Mouse (Mus musculus): ENCODE measurements at regions not wholly inside any gene's neighbourhood (a gene's known extent, or its start where the extent isn't known, plus 50 kb on each side); places are given as distances from the start of the nearest gene placed in this dataset.

DNA sequence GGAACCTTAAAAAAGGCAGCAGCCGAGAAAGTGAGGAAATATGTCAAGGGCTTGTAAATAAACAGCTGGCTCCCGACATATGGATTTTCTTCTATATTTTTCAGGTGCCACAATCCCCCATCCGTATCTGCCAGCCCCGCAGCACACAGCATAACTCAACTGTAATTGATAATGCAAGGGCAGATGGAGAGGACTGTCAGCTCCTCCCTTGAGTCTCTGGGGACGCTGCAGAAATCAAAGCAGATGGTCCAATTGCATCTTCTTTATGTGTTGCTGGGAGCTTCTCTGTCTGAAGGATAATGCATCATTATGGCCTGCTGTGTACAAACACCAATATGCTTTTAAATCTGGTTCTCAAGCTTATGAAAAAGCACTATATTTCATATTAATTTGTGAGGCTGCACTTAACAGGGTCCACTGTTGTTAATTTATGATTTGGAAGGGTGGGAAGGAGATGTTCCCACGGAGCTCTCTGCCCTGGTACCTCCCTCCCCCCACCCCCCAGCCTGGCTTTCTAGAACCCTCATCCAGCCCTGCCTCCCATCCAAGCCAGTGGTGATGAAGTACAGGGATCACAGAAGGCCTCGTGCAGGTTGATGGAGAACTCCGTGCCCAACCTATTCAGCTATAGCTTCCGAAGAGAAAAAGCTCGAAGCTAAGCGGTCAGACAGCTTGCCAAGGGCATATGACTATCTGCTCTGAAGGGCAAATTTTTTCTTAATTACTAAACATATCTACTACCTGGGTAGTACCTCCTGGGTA, 603.7 kb downstream of the Tox3 start:
- DNase-seq: no peak

DNA sequence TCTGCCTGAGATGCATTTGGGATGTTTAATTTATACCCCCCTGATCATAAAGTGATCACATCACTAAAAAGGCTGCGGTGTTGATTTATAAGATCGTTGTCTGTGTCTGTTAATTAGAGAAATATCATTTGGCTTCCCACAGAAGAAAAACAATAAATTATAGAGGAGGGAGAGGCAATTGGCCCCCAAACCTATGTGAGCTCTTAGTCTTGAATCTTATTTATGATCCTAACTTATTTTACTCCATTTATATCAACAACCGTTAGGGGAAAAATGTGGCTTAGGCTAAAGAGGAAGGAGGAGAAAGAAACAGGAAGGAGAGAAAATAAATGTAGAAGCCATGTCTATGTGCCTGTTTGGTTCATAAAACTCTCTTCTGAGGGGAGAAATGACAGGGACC, 609.5 kb downstream of the Tox3 start:
- DNase-seq: no peak

DNA sequence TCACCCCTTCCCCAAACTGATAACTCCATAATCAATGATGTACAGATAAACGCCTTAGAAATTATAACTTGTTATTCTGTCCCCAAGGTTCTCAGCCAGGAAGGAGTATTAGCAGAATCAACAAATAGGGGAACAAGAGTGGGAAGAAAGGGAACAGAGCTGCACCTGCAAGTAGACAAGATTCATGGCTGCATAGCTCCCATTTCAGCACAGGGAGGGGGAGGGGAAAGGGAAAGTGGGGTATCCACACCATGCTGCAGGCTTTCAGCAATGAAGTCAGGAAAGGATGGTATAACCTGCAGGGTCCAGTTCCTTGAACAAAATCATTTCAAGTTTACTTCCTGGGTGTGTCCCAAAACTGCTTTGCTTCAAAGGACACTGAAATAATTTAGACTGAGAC, 610.5 kb downstream of the Tox3 start:
- no peak for DNase-seq

DNA sequence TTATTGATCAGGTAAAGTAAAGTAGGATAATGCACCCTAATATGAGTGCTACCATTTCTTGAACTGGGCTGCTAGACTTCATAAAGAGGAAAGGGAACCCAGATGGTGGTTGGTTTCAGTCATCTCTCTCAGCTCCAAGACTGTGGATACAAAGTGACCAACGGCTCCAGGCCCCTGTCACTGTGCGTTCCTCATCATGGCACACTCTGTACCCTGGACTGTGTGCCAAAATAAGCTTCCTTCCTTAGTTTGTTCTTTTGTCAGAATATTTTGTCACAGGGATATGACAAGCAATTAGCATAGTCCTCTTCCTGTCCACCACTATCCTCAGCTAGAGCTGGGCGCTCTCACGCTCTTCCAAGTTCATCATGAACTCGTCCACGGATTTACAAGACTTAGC, 620.9 kb downstream of the Tox3 start:
- DNase-seq: no peak

DNA sequence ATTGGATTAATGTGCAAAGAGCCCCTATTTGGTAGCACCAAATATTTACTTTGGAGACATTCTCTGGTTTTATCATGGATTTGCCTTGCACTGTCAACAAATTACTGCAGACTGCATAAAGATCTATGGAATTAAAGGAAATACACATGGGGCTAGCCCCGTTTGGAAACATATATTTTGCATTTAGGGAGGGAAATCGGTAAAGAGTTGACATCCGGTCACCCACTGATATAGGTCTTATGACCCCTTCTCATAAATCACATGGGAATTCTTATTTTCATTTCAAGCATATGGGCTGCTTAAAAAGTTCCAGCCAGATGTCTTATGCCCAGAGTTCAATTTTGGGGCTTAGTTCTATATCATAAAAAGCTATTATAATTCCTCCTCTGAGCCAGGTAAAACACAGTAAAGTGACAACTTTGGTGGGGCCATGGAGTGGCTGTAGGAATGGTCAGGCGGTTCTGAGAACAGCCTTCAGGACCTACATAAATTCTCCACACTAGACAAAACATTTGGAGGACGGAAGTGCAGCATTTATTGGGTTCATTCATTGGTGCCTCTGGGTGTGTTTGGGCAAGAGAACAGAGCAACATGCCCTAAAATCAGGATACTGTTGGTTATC, 626.3 kb downstream of the Tox3 start:
- no peak for DNase-seq

DNA sequence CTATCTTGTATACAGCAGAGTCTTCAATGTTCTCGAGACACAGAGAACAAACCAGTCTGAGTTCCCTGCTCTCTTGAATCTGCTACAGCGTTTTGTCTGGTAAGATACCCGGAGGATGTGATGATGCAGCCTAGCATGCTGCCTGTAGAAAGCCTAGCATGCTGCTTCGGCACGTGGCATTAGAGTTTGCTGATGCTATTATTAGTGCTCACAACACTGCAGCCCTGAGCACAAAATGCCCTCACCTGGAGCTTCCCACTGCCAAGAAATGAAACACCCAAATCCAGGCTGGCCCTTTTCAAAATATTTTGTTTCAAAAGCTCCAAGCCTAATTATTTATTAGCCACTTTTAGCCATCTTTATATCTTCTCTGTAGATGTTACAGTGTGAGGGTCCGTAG, 634.3 kb downstream of the Tox3 start:
- DNase-seq: no peak

DNA sequence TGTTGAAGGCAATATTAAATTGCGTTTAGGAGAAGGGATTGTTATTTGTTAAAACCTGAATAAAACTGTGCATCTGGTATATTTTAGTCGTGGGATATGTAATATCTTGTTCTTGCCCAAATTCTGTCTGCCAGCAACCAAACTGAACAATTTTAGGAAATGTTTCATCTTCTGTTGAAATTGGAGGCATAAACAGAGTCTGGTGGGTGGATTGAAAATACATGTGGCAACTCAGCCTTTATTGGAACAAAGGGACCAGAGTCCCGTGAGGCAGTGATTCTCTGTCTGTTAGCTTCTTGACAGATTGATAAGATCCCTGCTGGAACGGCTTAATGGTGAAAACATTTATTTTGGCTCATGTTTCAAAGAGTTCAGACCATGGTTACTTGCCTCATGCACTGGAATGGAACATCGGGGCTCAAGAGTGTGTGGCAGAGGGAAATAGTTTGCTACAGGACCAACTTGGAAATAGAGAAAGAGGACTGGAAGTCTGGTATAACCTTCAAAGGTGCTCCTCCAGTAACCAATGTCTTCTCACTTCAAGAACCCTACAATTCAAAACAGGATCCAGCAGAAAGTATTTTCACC, 640.7 kb downstream of the Tox3 start:
- DNase-seq: no peak

DNA sequence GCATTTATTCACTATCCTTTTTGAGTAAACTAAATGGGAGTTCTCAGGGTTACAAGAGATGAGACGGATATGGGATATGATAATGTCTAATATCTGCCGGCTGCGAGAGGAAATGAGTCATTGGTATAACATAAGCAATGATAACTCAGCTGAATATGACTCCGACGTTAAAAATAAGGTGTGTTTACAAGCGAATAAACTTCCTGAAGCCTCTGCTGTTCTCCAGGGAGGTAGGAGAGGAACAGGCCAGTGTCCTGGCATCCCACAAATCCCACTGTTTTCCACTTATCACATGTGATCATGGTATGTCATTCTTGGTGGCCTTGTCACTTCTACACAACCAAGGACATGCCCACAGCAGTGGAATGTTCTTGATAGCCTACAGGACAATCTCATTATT, 641.7 kb upstream of the Sall1 start:
- DNase-seq: no peak

DNA sequence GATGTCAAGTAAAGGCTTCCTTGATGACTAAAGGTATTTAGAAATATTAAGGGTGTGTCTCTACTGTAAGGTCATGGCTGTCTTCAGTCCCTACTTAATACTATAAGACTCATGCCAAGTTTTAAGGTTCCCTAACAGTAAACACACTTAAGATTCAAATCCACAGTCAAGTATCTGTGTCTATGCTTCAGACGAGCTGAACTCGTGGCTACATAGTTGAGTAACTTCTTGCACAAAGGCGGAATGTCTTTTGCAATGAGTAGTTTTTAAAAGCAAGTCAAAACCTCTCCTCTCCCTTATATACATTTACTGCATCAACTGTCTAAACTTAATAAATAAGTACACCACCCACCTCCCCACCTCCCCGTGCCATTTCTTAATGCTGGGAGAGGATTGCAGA, 637.0 kb upstream of the Sall1 start:
- DNase-seq: no peak

DNA sequence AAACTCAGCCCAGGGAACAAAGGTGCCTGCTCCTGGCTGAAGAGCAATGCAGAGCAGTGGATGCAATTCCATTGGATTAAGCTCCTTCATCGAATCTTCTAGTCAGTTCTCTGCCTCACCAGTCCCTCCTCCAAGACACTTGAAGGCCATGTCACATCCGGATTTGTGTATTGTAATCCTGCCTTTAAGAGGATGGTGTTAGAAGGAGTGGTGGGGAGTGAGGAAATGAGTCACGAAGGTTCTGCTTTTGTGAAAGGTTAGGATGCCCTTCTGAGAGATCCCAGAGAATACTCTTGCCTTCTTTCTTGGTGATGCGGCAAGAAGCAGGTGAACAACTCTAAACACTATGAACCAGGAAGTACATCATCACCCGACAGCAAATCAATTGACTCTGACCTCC, 636.4 kb upstream of the Sall1 start:
- no peak for DNase-seq

DNA sequence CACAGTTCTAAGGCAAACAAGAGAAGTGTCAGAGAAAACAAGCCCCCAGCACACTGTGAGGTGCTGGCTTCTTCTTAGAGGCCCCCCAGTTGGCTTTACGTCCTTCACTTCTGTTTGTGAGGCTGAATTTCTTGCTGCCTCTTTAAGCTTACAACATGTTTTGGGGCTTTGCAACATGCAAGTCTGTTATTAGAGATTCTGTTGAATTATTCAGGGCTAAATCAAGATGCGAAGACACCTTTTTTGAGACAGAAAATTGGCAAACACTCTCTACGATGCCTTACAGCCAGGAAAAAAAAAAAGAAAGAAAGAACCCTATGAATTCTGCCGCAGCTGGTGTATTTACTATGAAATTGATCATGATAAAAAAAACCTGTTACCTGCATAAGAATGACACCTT, 635.6 kb upstream of the Sall1 start:
- no peak for DNase-seq

DNA sequence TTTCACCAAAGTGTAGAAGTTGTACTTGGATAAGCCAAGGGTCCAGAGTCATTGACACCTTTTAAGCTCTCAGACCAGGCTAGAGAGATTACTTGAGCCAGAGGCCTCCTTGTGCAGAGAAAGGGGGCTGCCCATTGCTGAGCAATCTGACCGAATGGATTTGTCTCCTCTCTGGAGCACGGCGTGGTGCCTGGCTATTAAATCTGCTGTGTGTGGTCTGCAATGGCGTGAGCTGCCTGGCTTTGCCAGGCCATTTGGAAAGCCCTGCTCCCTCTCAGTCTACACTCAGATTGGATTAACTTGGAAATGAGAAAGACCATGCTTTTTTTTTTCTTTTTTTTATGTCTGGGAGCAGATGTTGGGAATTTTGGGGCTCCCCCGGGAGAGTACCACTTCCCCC, 633.3 kb upstream of the Sall1 start:
- DNase-seq: no peak

DNA sequence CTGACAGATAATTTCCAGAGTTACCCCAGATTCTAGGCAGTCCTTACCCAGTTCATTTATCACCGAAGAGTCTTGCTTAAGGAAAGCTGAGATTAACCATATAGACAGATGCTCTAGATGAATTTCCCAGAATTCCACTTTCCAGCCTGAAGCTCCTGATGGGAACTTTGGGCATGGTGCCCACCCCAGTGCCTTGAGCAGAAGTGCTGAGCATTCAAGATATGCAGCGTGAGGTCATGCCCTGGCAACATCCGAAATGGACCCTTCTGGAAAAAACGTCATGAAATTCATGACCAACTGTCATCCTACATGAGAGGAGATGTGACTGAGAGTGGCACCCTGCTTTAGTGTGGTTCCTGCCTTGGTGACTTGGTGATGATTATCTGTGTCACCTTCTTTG, 629.9 kb upstream of the Sall1 start:
- no peak for DNase-seq

DNA sequence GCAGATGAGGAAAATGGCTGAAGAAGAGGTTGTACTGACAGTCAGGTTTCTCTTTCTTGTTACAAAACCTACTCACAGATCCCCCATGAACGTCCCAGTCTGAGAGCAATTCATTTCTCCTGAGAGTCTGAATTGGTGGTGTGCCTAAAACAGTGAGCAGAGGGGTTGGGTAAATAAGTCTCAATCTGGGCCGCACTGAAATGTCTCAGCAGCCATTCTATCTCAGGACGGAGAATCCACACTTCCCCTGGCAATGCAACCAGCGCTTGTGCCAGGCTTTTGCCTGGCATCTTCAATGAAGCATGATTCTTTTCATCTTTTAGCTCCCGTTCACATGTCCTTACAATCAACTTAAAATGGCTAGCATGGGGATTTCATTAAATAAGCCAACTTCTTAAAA, 628.7 kb upstream of the Sall1 start:
- no peak for DNase-seq

DNA sequence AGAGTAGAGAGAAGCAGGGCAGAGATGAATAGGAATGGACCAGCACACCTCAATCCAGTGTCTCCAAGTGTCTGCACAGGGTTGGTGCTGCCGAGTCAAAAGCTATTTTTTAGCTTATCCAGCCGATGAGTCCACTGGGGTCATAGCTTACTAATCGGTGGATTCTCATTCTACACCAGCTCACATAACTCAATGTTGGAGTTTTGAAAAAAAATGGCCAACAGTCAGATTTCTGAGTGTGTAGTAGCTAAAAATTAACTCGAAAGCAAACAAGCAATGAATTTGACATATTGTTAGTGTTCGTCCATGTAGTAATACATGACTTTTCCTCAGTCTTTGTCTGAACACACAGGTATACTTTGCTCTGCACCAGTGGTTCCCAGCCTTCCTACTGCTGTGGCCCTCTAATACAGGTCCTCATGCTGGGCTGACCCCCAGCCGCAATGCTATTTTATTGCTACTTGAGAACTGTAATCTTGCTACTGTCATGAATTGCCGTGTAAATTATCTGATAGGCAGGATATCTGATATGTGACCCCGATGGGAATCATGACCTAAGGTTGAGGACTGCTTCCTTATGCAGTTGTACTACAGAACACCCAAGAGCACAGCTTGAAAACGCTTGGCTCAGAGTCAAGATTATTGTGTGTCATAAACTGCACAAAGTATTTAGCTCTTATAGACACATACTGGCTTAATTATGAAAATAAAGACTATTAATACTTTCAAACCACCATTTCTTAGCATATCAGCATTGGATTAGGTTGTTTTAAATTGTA, 621.1 kb upstream of the Sall1 start:
- DNase-seq: no peak

DNA sequence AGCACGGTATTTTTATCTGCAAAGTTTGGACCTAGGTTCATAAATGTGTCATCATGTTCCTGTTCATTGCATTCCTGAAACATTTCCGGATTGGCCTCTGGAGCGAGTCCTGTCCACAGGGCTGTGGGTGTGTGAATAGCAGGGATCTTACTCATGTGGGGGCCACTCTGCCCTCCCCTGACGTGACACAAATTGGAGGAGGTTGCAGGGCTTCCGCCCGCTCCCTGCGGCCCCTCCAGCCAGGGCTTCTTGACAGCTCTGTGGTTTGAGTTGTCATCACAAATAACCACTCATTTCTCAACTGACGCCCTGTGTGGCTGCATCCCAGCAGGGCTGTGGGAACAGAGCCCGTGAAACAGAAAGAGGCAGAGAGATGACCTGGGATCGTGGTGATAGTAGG, 619.9 kb upstream of the Sall1 start:
- no peak for DNase-seq

DNA sequence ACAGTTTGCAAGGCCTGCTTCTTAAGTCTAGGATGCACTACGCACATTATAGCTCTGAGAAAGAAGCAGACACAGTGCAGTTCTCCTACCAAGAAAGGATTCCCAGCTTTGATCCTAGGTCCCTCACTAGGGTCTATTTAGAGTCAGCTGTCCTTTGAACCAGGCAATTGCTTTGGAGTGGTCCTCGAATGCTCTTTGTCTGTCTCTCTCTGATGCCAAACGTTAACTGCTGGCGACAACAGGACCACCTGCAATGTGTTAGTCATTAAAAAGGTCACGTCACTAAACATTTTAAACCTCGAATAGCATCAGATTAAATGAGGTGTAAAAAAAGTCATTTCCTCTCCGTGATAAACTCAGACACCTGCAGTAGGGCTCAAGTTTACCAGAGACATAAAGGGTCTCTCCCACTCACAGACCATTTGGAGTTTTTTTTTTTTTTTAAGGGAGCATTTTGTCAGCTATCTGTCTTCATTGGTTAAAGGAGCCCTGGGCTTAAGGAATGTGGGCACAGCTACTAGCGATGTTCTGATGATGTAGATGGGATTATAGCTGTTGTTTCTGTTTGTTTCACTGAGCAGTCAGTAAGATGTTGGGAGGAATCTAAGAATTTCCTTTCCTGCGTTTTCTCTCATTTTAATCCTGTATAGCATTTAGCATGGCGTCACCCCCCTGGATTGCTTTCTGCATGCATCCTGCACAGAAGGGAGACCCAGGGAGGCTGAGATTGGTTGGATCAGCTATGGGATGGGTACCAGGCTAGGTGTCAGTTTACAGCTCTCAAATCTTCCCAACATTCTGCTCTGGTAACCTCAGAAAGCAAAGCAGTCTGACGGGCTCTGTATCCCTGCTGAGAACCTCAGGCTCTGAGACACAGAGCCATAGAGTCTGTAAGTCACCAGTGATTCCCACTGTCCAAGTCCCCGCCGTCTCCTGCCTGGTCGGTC, 615.3 kb upstream of the Sall1 start:
- no peak for DNase-seq

DNA sequence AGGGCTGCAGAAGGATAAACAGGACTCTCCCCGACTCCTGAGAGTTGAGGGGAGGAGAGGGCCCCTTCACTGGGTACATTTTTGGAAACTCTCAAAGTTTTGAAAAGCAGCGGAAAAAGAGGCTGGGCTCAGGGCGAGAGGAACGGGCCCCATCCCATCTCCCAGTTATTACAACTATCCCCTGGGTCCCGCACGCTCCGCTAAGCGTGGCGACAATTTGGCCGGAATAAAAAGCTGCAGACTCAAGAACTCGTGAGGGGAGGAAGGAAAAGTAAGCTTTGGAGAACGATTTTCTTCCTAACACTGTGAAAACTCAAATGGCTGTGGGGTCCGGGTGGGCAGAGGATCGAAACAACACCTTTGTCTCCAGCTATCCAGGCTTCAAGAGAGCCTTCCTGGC, 611.4 kb upstream of the Sall1 start:
- DNase-seq: no peak

DNA sequence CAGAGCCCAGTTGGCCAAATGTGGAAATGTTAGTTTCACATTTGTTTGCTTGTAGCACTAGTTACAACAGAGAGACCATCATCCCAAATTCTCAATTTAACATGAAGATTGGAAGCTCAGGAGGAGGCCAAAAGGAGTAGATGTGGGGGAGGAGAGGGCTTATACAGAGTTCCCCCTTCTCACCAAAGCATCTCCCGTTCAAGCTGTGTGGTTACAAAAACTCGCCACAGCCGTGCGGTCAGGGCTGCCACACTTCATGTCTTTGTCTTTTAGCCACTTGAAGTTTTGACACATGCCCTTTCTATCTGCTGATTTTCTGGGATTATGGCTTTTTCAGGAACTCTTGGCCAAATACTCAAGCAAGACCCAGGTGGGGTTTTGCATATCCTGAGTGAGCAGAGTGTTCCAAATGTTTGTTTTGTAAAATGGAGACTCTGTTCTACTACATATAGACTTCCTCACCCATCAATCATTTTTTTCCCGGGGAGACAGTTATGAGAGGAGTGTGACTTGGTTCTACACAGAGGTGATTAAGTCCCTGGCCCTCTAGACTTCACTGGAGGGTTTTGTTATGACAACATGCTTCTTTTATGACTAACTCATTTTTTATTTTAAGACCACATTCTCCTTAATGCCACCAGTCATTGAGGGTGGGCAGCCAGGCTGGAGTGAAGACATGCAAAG, 605.4 kb upstream of the Sall1 start:
- no peak for DNase-seq

DNA sequence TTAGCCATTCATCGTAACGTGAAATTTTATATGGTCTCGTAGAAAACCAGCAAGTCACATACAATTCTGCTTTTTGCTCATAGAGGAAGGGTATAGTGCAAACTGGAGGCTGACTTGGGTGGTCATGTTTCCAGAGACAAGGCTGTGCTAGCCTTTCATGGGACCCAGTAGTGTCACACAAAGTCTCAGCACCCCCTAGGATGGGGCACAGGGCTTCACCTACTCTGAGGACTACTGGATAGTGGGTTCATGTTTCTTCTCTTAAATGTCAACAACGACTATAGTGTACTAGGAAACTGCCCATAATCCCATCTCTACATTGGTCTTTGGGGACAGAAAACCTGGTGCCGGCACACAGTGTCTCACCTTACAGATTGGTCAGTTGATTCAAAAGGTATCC, 603.0 kb upstream of the Sall1 start:
- no peak for DNase-seq

DNA sequence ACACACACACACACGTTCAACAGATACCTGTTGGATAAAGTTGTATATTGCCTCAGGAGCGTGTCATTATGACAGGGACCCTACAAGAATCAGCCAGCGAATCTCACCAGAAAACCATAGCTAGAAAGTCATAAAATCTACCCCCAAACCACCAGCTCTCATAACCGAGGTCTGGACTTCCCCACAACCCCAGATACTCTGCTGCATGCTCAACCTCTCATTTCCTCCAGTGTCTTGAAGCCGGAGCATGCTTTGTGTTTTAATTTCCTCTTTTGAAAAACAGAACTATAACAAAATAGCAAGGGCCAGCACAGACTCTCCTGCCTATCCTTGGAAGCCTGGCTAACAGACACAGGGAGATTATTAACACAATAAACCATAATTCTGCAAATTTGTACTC, 597.4 kb upstream of the Sall1 start:
- DNase-seq: no peak

DNA sequence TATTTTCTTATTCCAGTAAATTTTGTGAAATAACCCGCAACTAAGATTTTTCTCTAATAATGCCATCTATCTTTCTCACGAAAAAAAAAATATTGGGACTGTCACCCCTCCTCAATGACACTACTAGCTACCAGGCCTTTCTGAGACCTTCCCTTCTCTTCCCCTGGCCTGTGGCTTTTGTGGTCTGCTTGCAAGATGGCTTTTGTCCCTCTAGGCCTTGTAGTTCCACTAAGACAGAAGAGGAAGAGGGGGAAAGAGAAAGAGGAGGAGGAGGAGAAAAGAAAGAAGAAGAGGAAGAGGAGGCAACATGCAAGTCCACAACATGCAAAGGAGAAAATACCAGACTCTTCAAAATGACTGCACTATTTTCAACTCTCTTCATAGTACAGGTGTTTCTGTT, 590.9 kb upstream of the Sall1 start:
- DNase-seq: no peak

Measured in right cerebral cortex, postnatal 14 days (tissue).